Mouse (Mus musculus) erythroblast, embryonic 14.5 days (primary cell): ENCODE measurements around the gene Rtp4. TPM values are rescaled to one million over a fixed set of nuclear protein-coding genes. Genes with fewer than 3 reads are reported as not detected.

Experiments used
- H3K27me3 ChIP-seq: 2 replicates; pipeline ENCODE4 v1.6.1; 2012; ENCODE audit warnings: inconsistent platforms; ENCODE audit not compliant: control insufficient read depth
- H3K36me3 ChIP-seq: 2 replicates; pipeline ENCODE4 v1.6.1; 2012; ENCODE audit warnings: mild to moderate bottlenecking, inconsistent platforms; ENCODE audit not compliant: control insufficient read depth
- H3K4me1 ChIP-seq: 2 replicates; pipeline ENCODE4 v1.6.1; 2012; ENCODE audit warnings: inconsistent platforms; ENCODE audit not compliant: control insufficient read depth
- H3K4me3 ChIP-seq: replicated peaks from 2 replicates; pipeline ENCODE3; 2012; ENCODE audit warnings: moderate library complexity, mild to moderate bottlenecking, inconsistent platforms
- H3K9me3 ChIP-seq: 2 replicates; pipeline ENCODE4 v1.6.1; 2012; ENCODE audit warnings: low read length, inconsistent platforms, mixed read lengths; ENCODE audit not compliant: control insufficient read depth
- GATA1 ChIP-seq: IDR thresholded peaks from 2 replicates; pipeline ENCODE4 v1.6.1; 2012; ENCODE audit warnings: low read length, inconsistent platforms, mixed read lengths
- TAL1 ChIP-seq: IDR thresholded peaks from 3 replicates; pipeline ENCODE4 v1.6.1; 2012; ENCODE audit warnings: low read length, inconsistent platforms, mixed read lengths
- polyA plus RNA-seq: library from polyadenylated mRNA; stranded (reverse); fragments of >175 nt; gene quantifications from 2 replicates; pipeline ENCODE4 v1.2.3, GENCODE M21; 2012

The Rtp4 gene
- polyA plus RNA-seq, 1 experiment: 0.02 TPM

DNA sequence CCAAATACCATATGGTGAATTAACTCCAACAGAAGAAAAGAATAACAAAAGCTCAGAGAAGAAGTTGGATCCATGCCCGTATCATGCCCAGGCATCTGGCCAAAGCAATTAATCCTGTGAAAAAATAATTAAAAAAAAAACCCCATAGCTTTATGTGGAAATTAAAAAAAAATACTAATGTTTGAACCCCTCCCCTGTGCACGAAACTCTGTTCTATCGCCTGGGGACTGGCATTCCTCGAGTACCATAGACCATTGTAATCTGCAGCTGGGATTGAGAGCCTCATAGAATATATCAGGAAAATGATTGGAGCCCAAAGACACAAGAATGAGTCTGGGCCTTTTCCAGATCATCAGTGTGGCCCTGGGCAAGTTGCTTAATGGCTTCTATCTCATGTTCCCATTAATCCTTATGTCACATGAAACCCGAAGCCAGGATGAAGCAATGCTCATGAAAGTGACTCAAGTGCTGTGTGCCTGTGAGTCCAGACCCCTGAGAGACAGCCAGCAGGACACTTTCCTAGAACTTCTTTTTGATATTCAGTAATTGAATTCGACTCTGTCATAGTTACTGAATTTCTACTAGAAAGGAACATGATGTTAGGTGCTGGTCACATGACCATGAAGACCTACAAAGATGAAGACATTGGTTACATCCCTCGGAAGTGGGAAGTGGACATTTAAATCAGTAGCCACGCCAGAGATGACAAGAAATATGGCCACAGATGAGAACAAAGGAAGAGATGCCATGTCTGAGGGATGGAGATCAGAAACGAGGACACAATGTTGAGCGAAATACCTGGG, 1.3 kb upstream of the Rtp4 start:
- Histone ChIP-seq H3K36me3 (no peaks in the 10 kb centered on the region), H3K4me1 (no peaks in the 10 kb centered on the region), H3K9me3 (no peaks in the 10 kb centered on the region), H3K27me3 (peaks cover 4% of the 10 kb centered on the region; the same call in 1 of the 2 replicates), H3K4me3 (no peak overlapping the region)
- TF ChIP-seq TAL1: no peak
- TF ChIP-seq GATA1: no peak

DNA sequence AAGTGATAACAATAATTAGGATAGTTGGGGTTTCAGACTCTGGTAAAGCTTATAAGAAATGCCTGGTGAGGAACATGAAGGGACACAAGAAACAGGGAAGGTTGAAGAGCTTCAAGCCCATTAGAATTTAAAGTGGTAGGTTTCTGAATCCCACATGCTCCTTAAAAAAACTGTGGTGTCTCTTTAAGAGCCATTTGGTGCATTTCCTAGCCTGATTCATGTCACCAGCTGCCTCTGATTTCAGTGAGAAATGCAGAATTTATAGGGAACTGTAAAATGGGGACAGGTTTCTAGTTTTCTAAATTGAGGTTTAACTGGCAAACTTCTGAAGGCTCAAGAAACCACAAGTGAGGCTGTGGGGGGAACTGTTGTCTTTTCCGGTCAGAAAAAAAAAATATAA, 320 bp upstream of the Rtp4 start:
- peaks cover 4% of the 10 kb centered on the region; the same call in 1 of the 2 replicates for H3K27me3 ChIP-seq
- no peaks in the 10 kb centered on the region for H3K9me3 ChIP-seq
- peak overlapping the region; percentile 46 for H3K4me3 ChIP-seq
- no peaks in the 10 kb centered on the region for H3K36me3 ChIP-seq
- no peaks in the 10 kb centered on the region for H3K4me1 ChIP-seq
- TF ChIP-seq GATA1: no peak
- no peak for TF ChIP-seq TAL1

DNA sequence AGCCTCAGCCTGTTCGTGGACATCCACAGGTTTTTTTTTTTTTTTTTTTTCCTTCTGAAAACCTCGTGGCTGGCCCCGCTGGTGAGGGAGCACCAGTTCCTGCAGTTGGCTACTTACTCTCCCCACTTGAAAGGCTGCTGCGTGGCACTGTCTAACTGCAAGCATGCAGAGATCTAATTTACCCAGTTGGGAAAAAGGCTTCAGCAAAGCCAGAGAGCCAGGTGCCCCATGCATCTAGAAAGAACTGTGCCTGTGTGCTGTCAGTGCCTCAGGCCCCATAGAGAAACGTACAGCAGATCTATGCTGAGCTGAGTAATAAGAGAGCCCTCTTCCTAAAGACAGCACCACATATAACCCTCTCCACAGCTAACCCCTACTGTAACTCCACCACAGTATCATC, 1.0 kb downstream of the Rtp4 start:
- no peaks in the 10 kb centered on the region for H3K9me3 ChIP-seq
- H3K36me3 ChIP-seq: no peaks in the 10 kb centered on the region
- no peak overlapping the region for H3K4me3 ChIP-seq
- H3K4me1 ChIP-seq: no peaks in the 10 kb centered on the region
- TF ChIP-seq TAL1 (no peak), GATA1 (no peak)
- peaks cover 4% of the 10 kb centered on the region; the same call in 1 of the 2 replicates for H3K27me3 ChIP-seq

DNA sequence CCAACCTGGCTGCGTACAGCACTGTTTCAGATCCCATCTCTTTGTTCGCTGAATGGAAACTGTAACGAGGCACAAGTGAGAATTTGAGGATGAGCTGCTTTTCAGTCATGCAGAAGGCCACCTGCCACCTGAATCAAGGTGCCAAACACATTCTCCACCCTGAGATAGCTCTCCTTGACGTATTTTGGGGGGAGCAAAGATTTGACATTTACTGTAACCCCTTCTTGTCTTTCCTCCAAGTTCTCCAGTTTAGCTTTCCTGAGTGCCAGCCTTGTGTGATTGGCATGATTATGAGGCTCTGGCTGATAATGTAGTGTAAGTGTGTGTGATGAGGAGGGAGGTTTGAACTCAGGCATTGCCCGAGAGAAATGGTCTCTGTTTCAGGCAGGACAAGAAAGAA, 2.0 kb downstream of the Rtp4 start:
- H3K4me3 ChIP-seq: no peak overlapping the region
- TF ChIP-seq GATA1 (no peak), TAL1 (no peak)
- H3K27me3 ChIP-seq: peaks cover 4% of the 10 kb centered on the region; the same call in 1 of the 2 replicates

GRCm38 (mm10) chr16:23529186-23529585, 9.1 kb downstream of the Rtp4 start:
- H3K9me3 ChIP-seq: no peaks in the 10 kb centered on the region
- H3K27me3 ChIP-seq: no peaks in the 10 kb centered on the region
- no peaks in the 10 kb centered on the region for H3K36me3 ChIP-seq
- no peaks in the 10 kb centered on the region for H3K4me1 ChIP-seq
- TF ChIP-seq TAL1: no peak
- TF ChIP-seq GATA1: no peak
- H3K4me3 ChIP-seq: no peak overlapping the region

More for the DNA sequence above, 2.0 kb downstream of the Rtp4 start:
- Histone ChIP-seq H3K4me1 (no peaks in the 10 kb centered on the region), H3K36me3 (no peaks in the 10 kb centered on the region), H3K9me3 (no peaks in the 10 kb centered on the region)

DNA sequence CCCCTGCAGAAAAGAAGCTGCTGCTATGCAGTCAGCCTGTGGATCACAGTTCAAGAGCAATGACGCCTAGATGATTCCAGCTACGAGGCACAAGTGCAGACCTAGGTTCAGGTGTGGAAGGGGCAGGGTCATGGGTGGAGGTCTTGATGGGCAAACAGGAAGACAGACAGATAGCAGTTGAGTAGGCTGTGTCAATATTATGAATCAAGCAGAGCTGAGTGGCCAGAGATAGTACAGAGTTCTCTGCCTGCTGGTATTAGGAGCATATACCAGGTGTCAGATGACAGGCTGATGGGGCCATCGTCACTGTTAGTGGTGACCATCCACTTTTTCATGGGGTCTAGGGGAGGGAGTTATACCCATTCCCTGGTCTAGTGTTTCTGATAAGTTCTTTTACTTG, 13.6 kb downstream of the Rtp4 start:
- Histone ChIP-seq H3K36me3 (no peaks in the 10 kb centered on the region), H3K4me1 (no peaks in the 10 kb centered on the region), H3K27me3 (no peaks in the 10 kb centered on the region), H3K4me3 (no peak overlapping the region), H3K9me3 (no peaks in the 10 kb centered on the region)
- TF ChIP-seq GATA1: no peak
- no peak for TF ChIP-seq TAL1

GRCm38 (mm10) chr16:23541046-23541445, 21.0 kb downstream of the Rtp4 start:
- TF ChIP-seq TAL1 (no peak), GATA1 (no peak)
- Histone ChIP-seq H3K4me3 (no peak overlapping the region), H3K9me3 (no peaks in the 10 kb centered on the region), H3K36me3 (no peaks in the 10 kb centered on the region), H3K4me1 (no peaks in the 10 kb centered on the region), H3K27me3 (no peaks in the 10 kb centered on the region)

GRCm38 (mm10) chr16:23542866-23543265, 22.8 kb downstream of the Rtp4 start:
- H3K4me1 ChIP-seq: no peaks in the 10 kb centered on the region
- no peaks in the 10 kb centered on the region for H3K36me3 ChIP-seq
- no peak for TF ChIP-seq GATA1
- TF ChIP-seq TAL1: no peak
- H3K9me3 ChIP-seq: no peaks in the 10 kb centered on the region
- H3K4me3 ChIP-seq: no peak overlapping the region
- no peaks in the 10 kb centered on the region for H3K27me3 ChIP-seq

- Histone ChIP-seq H3K27me3 (no peaks in the 10 kb centered on the region), H3K4me3 (no peak overlapping the region), H3K9me3 (no peaks in the 10 kb centered on the region), H3K36me3 (no peaks in the 10 kb centered on the region), H3K4me1 (no peaks in the 10 kb centered on the region)
- TF ChIP-seq GATA1 (no peak), TAL1 (no peak)
Measured at GRCm38 (mm10) chr16:23544361-23544760, 24.3 kb downstream of the Rtp4 start.

DNA sequence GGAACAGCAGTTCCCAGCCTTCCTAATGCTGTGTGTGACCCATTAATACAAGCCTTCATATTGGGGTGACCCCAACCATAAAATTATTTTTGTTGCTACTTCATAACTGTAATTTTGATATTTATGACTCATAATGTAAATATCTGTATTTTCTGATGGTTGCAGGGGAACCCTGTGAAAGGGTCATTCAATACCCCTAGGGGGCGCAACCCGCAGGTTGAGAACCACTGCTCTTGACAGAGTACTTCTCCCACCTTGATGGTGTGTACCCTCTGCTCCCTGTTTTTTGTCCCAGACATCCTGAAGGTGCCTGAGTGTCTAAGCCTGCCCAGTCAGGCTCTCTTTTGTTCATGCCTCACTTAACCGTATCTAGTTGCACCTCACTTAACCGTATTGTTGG, 27.7 kb downstream of the Rtp4 start:
- H3K27me3 ChIP-seq: no peaks in the 10 kb centered on the region
- H3K4me3 ChIP-seq: no peak overlapping the region
- H3K36me3 ChIP-seq: no peaks in the 10 kb centered on the region
- no peaks in the 10 kb centered on the region for H3K4me1 ChIP-seq
- H3K9me3 ChIP-seq: no peaks in the 10 kb centered on the region
- TF ChIP-seq GATA1: no peak
- no peak for TF ChIP-seq TAL1
